Mouse (Mus musculus) left cerebral cortex, adult 11 months (tissue): Measurements from ENCODE around the gene Ptprj.
"Not testable (repeated sequence)": the region's sequence is repeated elsewhere in the genome, so short reads cannot be mapped to it uniquely, and the experiment has no call there.

Experiments
- DNase-seq: peaks from one replicate; pipeline ENCODE4 v3.0.0; 2022; ENCODE audit warnings: low spot score

The Ptprj gene

GRCm38 (mm10) chr2:90414110-90414821, 166.2 kb downstream of the Ptprj start:
- DNase-seq, result not testable (repeated sequence)

- DNase-seq, result not testable (repeated sequence)
Observed at GRCm38 (mm10) chr2:90398633-90399107, 181.8 kb downstream of the Ptprj start, which contains the start of gene Olfr1274-ps. Gene Olfr1274-ps, plus strand, starts transcription at chr2:90398683.
